Mouse (Mus musculus): ENCODE measurements at regions not wholly inside any gene's neighbourhood (a gene's known extent, or its start where the extent isn't known, plus 50 kb on each side); places are given as distances from the start of the nearest gene placed in this dataset.

- H3K27ac ChIP-seq (ENCODE audit: control insufficient read depth, insufficient read depth, low read depth, low read length, poor library complexity): no peak overlapping the region
- TF ChIP-seq CTCF (IDR thresholded peaks at IDR 0.05; ENCODE audit: control insufficient read depth, insufficient read depth, low read length): no peak
- TF ChIP-seq POLR2A (IDR thresholded peaks at IDR 0.05; ENCODE audit: borderline replicate concordance, control insufficient read depth, low read depth, low read length): no peak
- H3K4me3 ChIP-seq (replicated peaks; ENCODE audit: control insufficient read depth, low read depth, low read length): no peak overlapping the region
- no peaks in the 10 kb centered on the region for H3K4me1 ChIP-seq (ENCODE audit: control insufficient read depth, insufficient read depth, low read length)
- whole genome bisulfite sequencing: 57% methylated on average over 9 of the region's 9 CpGs
Measured at GRCm38 (mm10) chrX:162359767-162360545, 200.4 kb upstream of the Nhs start.

GRCm38 (mm10) chrX:162348341-162348740 lies 188.8 kb upstream of the Nhs start:
- no peak for TF ChIP-seq POLR2A (IDR thresholded peaks at IDR 0.05; ENCODE audit: borderline replicate concordance, control insufficient read depth, low read depth, low read length)
- TF ChIP-seq CTCF (IDR thresholded peaks at IDR 0.05; ENCODE audit: control insufficient read depth, insufficient read depth, low read length): no peak
- WGBS: 55% methylated on average over 4 of the region's 4 CpGs
- H3K27ac ChIP-seq (ENCODE audit: control insufficient read depth, insufficient read depth, low read depth, low read length, poor library complexity): no peak overlapping the region
- no peaks in the 10 kb centered on the region for H3K4me1 ChIP-seq (ENCODE audit: control insufficient read depth, insufficient read depth, low read length)
- no peak overlapping the region for H3K4me3 ChIP-seq (replicated peaks; ENCODE audit: control insufficient read depth, low read depth, low read length)

- no peak overlapping the region for H3K4me3 ChIP-seq (replicated peaks; ENCODE audit: control insufficient read depth, low read depth, low read length)
- no peaks in the 10 kb centered on the region for H3K4me1 ChIP-seq (ENCODE audit: control insufficient read depth, insufficient read depth, low read length)
- TF ChIP-seq CTCF (IDR thresholded peaks at IDR 0.05; ENCODE audit: control insufficient read depth, insufficient read depth, low read length): no peak
- TF ChIP-seq POLR2A (IDR thresholded peaks at IDR 0.05; ENCODE audit: borderline replicate concordance, control insufficient read depth, low read depth, low read length): no peak
- WGBS: 60% methylated on average over 2 of the region's 2 CpGs
- no peak overlapping the region for H3K27ac ChIP-seq (ENCODE audit: control insufficient read depth, insufficient read depth, low read depth, low read length, poor library complexity)
Measured at GRCm38 (mm10) chrX:162347886-162348285, 188.4 kb upstream of the Nhs start.

- WGBS: 80% methylated on average over 3 of the region's 3 CpGs
- no peaks in the 10 kb centered on the region for H3K4me1 ChIP-seq (ENCODE audit: control insufficient read depth, insufficient read depth, low read length)
- no peak overlapping the region for H3K27ac ChIP-seq (ENCODE audit: control insufficient read depth, insufficient read depth, low read depth, low read length, poor library complexity)
- no peak overlapping the region for H3K4me3 ChIP-seq (replicated peaks; ENCODE audit: control insufficient read depth, low read depth, low read length)
- TF ChIP-seq CTCF (IDR thresholded peaks at IDR 0.05; ENCODE audit: control insufficient read depth, insufficient read depth, low read length): no peak
- TF ChIP-seq POLR2A (IDR thresholded peaks at IDR 0.05; ENCODE audit: borderline replicate concordance, control insufficient read depth, low read depth, low read length): no peak
Measured at GRCm38 (mm10) chrX:162345497-162346143, 186.1 kb upstream of the Nhs start.

- 67% methylated on average over 5 of the region's 5 CpGs for WGBS
- TF ChIP-seq POLR2A (IDR thresholded peaks at IDR 0.05; ENCODE audit: borderline replicate concordance, control insufficient read depth, low read depth, low read length): no peak
- TF ChIP-seq CTCF (IDR thresholded peaks at IDR 0.05; ENCODE audit: control insufficient read depth, insufficient read depth, low read length): no peak
- H3K4me3 ChIP-seq (replicated peaks; ENCODE audit: control insufficient read depth, low read depth, low read length): no peak overlapping the region
- no peak overlapping the region for H3K27ac ChIP-seq (ENCODE audit: control insufficient read depth, insufficient read depth, low read depth, low read length, poor library complexity)
- H3K4me1 ChIP-seq (ENCODE audit: control insufficient read depth, insufficient read depth, low read length): no peaks in the 10 kb centered on the region
Measured at GRCm38 (mm10) chrX:162332121-162332520, 172.6 kb upstream of the Nhs start.

- TF ChIP-seq POLR2A (IDR thresholded peaks at IDR 0.05; ENCODE audit: borderline replicate concordance, control insufficient read depth, low read depth, low read length) (no peak), CTCF (IDR thresholded peaks at IDR 0.05; ENCODE audit: control insufficient read depth, insufficient read depth, low read length) (no peak)
- 66% methylated on average over 2 of the region's 2 CpGs for WGBS
- no peak overlapping the region for H3K4me3 ChIP-seq (replicated peaks; ENCODE audit: control insufficient read depth, low read depth, low read length)
- H3K27ac ChIP-seq (ENCODE audit: control insufficient read depth, insufficient read depth, low read depth, low read length, poor library complexity): no peak overlapping the region
- no peaks in the 10 kb centered on the region for H3K4me1 ChIP-seq (ENCODE audit: control insufficient read depth, insufficient read depth, low read length)
Measured at GRCm38 (mm10) chrX:162307646-162308045, 148.1 kb upstream of the Nhs start.

GRCm38 (mm10) chrX:162304145-162304544 lies 144.6 kb upstream of the Nhs start:
- H3K4me3 ChIP-seq (replicated peaks; ENCODE audit: control insufficient read depth, low read depth, low read length): no peak overlapping the region
- no peak overlapping the region for H3K27ac ChIP-seq (ENCODE audit: control insufficient read depth, insufficient read depth, low read depth, low read length, poor library complexity)
- TF ChIP-seq POLR2A (IDR thresholded peaks at IDR 0.05; ENCODE audit: borderline replicate concordance, control insufficient read depth, low read depth, low read length) (no peak), CTCF (IDR thresholded peaks at IDR 0.05; ENCODE audit: control insufficient read depth, insufficient read depth, low read length) (no peak)
- no peaks in the 10 kb centered on the region for H3K4me1 ChIP-seq (ENCODE audit: control insufficient read depth, insufficient read depth, low read length)

- H3K4me3 ChIP-seq (replicated peaks; ENCODE audit: control insufficient read depth, low read depth, low read length): no peak overlapping the region
Measured at GRCm38 (mm10) chrX:162302788-162303187, 143.3 kb upstream of the Nhs start.

More at GRCm38 (mm10) chrX:162302788-162303187, 143.3 kb upstream of the Nhs start:
- no peak overlapping the region for H3K27ac ChIP-seq (ENCODE audit: control insufficient read depth, insufficient read depth, low read depth, low read length, poor library complexity)
- TF ChIP-seq POLR2A (IDR thresholded peaks at IDR 0.05; ENCODE audit: borderline replicate concordance, control insufficient read depth, low read depth, low read length) (no peak), CTCF (IDR thresholded peaks at IDR 0.05; ENCODE audit: control insufficient read depth, insufficient read depth, low read length) (no peak)
- H3K4me1 ChIP-seq (ENCODE audit: control insufficient read depth, insufficient read depth, low read length): no peaks in the 10 kb centered on the region

Data from bone marrow, adult 2 months (tissue).